Mouse (Mus musculus): ENCODE measurements around the gene Casp7. TPM values are rescaled to one million over a fixed set of nuclear protein-coding genes. Genes with fewer than 3 reads are reported as not detected.
A peak's percentile ranks its signal among the peaks of the same experiment; 100 is the strongest.
"Not testable (repeated sequence)": the region's sequence is repeated elsewhere in the genome, so short reads cannot be mapped to it uniquely, and the experiment has no call there.

The Casp7 gene
- total RNA-seq, 2 experiments from 2014 or later, result 30.9 to 31.0 TPM

DNA sequence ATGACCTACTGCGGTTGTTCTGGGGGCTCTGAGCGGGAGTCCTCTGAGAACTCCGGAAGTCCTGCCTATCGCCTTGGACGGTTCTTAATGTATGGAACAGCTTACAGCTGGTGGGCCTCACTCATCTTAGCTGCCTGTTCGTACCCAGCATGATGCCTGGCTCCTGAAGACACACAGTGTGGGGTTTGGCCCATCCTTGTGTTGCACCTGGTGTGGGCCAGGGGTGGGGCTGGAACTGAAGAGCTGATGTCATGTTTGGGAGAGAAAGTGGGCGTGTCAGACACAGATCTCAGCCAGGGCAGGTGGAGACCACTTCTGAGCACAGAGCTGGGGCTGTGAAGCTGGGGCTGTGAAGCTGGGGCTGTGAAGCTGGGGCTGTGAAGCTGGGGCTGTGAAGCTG, 16.6 kb upstream of the Casp7 start:
- ATAC-seq (replicated peaks; ENCODE audit: low FRiP score, low TSS enrichment, poor library complexity, severe bottlenecking), result no peak

DNA sequence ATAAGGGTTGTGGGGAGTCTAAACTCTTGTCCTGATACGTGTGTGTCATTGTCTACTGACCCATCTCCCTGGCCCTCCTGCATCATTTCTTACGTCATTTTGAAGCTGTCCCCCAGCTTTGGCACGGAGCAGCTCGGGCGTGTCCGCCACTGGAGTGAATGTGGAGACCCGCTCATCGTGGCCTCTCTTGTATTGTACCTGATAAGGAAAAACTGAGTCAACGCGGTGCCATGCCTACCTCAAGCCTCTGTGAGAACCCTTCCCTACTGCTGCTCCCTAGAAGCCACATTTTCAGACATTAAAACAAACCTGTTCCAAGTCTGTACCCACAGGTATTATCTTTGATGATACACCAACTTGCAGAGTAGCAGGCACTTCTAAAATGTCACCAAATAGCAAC, 15.5 kb upstream of the Casp7 start:
- ATAC-seq (replicated peaks; ENCODE audit: low FRiP score, low TSS enrichment, poor library complexity, severe bottlenecking), result 0 out of 2 replicates have a peak, but pooled peaks have one; percentile 59

DNA sequence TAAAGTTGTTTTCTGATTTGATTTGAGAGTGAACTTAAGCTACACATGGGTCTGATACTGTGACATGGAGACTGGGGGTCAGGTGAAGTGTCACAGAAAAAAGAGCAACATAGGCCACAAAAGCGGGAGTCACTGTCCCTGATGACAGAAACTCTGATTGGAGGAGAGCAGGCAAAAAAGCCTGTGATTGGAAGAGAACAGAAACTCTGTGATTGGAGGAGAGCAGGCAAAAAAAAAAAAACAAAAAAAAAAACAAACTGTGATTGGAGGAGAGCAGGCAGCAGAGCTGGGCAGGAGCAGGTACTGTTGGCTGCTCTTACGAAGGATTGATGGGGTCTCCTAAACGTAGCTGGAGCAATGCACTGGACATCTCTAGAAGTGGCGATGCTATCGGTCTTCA, 11.4 kb upstream of the Casp7 start:
- no peak for ATAC-seq (replicated peaks; ENCODE audit: low FRiP score, low TSS enrichment, poor library complexity, severe bottlenecking)

DNA sequence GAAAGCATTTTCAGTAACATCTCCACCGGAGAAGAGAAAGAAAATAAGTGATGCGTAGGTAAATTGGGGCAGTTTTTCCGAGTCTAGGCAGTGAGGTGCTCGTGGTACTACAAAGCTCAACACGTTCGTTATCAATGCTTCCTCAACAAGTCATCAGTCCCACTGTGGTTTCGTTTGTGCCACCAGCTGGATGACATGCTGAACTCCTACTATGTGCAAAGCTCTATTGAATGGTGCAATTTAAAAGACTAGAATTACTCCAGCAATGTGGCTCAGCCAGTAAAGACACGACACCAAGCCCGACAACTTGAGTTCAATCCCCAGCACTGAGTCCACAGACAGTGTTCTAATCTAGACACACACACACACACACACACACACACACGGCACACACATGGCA, 10.8 kb upstream of the Casp7 start:
- no peak for ATAC-seq (replicated peaks; ENCODE audit: low FRiP score, low TSS enrichment, poor library complexity, severe bottlenecking)

DNA sequence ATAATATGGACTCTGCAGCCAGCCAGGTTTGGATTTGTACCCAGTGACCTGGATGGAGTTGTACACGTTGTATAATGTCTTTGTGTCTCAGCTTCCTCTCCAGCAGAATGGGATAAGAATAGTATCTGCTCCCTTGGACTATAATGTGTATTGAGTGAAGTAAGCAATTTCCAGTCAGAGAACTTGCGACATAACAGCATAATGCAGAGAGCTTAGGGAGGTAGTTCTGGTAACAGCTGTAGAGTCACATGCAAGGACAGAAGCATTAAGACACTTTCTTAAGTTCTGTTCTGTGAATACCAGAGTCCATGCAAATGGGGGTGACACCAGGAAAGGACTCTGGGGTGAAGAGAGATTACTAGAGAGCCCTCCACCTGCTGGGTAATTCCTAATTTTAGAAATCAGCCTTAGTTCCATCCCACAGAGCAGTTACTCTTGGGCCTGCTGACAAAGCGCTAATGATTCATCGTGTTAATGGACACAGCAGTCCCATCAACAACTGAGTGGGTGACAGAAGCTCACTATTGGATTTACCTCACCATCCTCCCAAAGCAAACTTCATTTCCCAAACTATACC, 9.1 kb upstream of the Casp7 start:
- ATAC-seq (replicated peaks; ENCODE audit: low FRiP score, low TSS enrichment, poor library complexity, severe bottlenecking), result no peak

DNA sequence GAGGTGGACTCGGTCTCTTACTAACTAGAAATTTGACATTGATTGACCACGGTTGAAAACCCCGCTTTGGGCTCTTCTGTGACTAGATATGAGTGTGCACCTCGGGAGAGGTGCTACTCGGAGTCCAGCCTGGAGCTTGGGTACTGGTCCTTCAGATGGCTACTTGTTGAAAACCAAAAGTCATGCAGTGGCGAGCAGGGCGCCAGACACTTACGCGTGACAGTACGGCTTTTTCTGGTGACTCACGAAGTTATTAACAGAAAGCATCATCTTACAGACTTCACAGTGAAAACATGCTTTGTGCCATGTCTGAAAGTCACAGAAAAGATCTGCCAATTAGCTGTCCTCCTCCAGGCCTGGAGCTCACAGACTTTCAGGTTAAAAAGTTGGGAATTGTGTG, 7.8 kb upstream of the Casp7 start:
- ATAC-seq (replicated peaks; ENCODE audit: low FRiP score, low TSS enrichment, poor library complexity, severe bottlenecking), result no peak

DNA sequence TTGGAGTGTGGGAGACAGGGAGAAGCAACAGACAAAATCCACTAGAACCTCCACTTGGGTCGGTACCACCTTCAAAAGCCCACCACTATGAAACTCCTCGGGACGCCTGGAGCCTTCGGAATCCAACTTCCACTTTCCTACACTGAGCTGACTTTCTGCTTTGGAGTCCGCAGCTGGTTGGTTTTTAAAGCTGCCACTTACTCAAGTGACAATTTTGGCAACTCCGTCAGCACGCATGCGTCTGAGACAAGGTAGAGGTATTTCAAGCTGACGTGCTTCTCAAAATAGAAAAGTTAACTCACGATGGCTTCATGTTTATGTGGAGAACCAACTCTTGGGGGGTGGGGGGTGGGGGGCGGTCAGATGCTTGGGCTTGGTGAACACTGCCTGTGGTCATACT, 7.0 kb upstream of the Casp7 start, which contains the start of gene Nrap:
Gene Nrap, minus strand, starts transcription at position 159 of the 400 bp plus-strand sequence.
- no peak for ATAC-seq (replicated peaks; ENCODE audit: low FRiP score, low TSS enrichment, poor library complexity, severe bottlenecking)

DNA sequence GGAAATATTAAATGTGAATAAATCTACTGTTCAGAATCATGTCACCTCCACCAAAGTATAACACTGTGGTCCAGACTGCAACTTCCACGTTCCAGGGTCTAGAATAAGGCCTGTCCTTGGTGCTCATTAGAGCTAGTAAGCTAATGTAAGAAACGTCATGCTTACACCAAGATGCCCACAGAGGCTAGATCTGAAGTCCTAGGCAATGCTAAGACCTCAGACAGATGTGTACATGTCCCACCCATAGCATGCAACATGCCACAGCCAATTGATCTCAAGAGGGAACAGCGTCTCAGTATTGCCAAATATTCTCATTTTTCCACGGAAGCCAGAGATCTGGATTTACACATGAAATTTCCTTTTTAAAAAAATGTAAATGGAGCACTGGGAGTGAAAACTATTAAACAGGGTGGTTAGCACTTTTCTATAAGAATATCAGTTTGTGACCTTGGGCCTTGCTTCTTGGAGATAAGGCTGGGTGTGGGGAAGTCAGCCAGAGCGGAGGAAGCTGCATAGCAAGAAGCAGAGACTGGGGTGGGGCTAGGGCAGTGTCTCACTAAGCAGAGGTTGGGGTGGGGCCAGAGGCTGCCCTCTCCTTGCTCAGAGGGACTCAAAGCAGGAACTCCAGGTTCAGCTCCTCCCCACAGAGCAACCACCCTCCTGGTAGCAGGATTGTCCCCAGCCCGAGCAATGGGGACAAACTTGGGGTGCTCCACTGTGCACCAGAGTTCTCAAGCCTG, 5.5 kb upstream of the Casp7 start:
- ATAC-seq (replicated peaks; ENCODE audit: low FRiP score, low TSS enrichment, poor library complexity, severe bottlenecking), result peak; percentile 97

DNA sequence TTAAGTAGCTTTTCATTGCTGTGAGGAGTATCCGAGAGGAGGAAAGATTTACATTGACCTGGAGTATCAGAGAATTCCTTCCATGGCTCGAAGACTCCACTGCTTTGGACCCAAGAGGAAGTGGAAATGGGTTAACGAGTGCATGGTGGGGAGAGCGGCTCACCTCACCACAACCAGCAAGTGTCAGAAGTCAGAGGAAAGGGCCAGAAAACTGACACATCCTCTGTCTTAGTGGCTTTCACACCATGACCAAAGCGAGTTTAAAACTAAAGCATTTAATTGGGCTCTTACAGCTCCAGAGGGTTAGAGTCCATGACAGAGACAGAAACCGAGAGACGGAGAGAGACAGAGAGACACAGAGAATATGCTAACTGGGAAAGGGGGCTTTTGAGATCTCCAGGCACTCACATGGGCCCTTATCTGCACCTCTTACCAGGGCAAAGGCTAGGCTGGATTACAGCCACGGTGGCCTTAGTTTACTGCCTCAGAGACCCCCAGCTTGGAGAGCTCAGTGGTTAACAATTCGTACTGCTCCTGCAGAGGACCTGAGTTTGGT, 3.5 kb upstream of the Casp7 start:
- no peak for ATAC-seq (replicated peaks; ENCODE audit: low FRiP score, low TSS enrichment, poor library complexity, severe bottlenecking)

DNA sequence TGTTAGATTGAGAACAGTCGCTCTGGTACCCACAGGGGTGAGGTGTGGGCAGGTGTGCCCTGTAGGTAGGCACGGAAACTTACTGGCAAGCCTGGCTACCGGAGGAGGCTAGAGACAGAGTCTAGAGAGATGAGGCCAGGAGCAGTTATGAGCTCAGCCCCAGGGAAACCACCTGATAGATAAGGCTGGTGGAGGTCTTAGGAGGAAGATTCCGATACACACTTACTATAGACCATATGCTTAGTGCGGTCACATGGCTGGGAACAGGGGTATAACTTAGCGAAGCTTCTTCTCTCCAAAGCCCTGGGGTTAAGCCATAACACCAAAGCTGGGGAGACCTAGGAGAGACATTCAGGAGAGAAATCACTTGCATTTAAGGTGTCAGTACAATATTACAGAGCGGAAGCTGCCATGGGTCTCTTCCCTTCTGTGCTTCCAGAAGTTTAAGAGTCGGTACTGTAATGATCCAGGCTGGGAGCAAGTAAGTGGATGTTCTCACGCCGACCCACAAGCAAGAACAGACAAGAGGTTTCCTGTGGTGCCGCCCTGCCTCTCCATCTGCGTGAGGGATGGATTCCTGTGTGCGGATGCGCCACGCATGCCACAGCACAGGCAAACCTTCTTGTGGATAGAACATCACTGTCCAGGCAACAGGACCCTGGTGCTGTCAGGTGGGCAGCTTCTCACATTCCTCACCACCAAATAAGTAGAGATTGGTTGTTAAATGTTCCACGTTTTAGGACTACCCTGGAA, 1.6 kb upstream of the Casp7 start:
- no peak for ATAC-seq (replicated peaks; ENCODE audit: low FRiP score, low TSS enrichment, poor library complexity, severe bottlenecking)

DNA sequence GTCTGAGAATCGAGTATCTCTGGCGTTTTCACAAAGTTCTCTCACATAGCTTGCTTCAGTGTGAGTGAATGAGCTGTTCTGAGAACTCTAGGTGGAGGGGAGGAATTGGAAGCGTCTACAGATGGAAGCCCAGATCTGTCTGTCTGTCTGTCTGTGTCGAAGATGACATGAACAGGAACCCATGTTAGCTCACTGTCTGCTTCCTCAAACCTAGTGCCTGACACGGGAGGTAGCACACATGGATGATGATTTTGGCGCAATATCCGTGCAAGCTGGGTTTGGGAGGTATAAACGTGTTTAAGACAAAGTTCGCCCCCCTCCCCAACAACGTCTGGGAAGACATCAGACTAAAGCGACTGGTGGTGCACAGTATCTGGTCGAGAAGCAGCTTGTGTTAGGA, 702 bp upstream of the Casp7 start:
- no peak for ATAC-seq (replicated peaks; ENCODE audit: low FRiP score, low TSS enrichment, poor library complexity, severe bottlenecking)

DNA sequence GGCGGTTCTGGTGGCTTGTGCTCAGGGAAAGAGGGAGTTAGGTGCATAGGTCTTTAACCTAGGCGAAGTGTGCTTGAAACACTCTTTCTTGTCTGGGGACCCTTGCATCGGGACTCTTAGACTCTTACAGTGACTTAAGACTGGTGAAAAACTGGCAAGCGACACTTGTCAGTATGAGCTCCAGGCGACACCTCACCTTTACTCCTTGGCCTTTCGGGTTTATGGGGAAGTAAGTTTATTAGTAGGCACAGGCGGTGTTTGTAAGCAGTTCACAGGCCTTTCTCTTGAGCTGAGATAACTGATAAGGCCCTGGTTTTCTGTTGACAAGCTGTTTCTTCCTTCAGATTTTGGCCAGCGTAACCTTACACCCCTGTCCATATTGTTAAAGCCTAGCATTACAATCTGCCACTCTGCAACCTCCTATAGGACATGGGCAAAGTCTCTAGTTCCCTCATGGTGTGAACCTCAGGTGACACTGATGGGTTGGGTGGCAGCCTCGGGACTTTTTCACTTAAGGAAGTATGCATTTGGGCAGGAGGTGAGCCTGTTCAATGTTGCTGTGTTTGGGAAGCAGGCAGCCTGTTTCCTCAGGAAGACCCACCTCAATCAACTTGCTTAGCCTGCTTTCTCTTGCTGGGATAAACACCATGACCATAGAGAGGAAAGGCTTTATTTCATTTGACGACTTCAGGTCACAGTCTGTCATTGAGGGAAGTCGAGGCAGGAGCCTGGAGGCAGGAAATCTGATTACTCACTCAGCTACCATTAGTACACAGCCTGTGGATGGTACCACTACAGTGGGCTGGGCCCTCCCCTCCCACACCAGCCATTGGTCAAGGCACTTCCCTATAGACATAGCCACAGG, 966 bp downstream of the Casp7 start:
- ATAC-seq (replicated peaks; ENCODE audit: low FRiP score, low TSS enrichment, poor library complexity, severe bottlenecking), result peak; percentile 14; the same call in 1 of the 2 replicates

DNA sequence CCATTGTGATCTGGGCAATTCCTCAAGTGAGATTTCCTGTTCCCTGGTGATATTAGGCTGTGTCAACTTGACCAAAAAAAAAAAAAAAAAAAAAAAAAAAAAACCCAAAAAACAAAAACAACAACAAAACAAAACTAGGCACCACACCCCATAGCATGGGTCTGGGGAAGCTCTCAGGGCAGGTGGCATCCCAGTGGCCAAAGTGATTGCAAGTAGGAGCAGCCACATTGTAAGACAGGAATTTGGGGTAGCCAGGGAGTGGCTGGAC, 1.5 kb downstream of the Casp7 start:
- ATAC-seq (replicated peaks; ENCODE audit: low FRiP score, low TSS enrichment, poor library complexity, severe bottlenecking), result no peak

DNA sequence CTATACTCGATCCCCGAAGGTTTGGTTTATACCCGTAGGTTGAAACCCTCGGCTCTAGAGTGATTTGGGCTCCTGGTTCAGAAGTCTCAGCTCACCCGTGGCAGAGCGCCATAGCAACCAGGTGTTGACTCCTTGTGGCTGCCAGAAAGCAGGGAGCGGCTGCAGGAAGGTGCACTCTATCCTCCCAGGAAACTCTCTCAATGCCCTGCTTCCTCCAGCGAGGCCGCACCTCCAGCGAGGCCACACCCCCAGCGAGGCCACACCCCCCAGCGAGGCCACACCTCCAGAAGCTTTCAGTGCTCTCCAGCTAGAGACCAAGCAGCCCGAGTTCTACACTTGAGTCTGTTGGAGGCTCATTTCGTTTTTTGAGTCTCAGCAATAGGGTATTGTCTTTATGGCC, 3.3 kb downstream of the Casp7 start:
- peak; percentile 85 for ATAC-seq (replicated peaks; ENCODE audit: low FRiP score, low TSS enrichment, poor library complexity, severe bottlenecking)

DNA sequence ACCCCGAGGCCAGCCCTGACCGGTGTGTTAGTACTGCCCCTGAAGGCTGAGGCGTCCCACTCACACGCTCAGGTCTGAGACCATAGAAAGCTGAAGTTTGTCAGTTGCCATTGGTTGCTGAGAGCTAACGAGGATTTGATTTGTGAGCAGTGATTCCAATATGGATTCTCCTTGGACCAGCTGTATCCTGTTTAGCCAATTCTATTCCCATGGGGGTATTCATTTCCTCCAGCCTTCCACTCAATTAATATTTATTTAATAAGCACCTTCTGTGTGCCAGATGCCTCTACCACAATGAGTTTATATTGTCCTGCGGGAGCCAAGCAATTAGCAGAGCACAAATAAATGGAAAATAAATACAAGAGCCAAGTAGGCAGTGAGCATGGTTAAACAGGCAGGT, 4.9 kb downstream of the Casp7 start:
- ATAC-seq (replicated peaks; ENCODE audit: low FRiP score, low TSS enrichment, poor library complexity, severe bottlenecking), result no peak

DNA sequence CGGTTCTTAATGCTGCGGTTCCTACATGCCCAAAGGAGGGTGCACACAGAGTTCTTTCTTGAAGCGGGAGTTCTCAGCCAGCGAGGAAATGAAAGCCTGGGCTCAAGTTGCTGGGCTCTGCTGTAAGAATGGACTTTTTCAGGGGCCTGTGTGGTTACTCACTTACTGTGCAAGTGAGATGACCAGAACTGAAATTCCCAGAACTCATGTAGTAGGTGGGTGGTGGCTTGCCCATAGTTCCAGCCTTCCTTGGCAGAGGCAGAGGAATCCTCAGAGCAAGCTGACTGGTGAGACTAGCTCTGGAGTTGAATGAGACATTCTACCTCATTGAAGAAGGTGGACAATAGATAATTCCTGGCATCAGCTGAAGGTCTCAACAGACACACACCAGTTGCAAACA, 8.9 kb downstream of the Casp7 start:
- ATAC-seq (replicated peaks; ENCODE audit: low FRiP score, low TSS enrichment, poor library complexity, severe bottlenecking), result no peak

DNA sequence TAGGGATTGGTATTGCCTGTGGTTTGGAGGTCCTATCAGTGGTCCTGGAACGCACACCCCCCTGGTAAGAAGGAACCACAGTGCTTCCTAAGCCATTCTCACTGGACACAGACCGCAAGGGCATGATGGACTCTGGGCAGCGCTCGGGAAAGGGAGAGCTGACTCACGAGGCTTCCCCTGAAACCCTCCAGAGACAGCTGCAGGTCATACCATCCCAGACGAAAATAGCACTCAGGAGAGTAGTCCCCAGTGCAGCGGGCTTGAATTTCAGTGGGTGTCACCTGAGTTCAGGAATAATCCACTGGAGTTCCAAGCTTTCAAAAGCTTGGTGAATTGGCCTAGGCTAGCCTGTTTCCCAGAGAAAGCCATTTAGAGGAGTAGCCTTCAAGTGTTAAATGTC, 9.7 kb downstream of the Casp7 start:
- ATAC-seq (replicated peaks; ENCODE audit: low FRiP score, low TSS enrichment, poor library complexity, severe bottlenecking), result no peak

DNA sequence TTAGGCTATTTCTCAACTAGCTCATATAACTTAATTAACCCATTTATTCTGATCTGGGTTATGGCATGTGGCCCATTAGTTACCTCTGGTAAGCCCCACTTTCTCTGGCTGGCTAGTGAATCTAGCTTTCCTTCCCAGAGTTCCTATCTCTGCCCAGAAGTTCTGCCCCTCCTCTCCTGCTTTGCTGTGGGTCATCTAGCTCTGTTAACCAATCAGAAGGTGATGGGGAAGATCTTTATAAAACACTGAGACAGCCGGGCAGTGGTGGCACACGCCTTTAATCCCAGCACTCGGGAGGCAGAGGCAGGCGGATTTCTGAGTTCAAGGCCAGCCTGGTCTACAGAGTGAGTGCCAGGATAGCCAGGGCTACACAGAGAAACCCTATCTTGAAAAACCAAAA, 13.0 kb downstream of the Casp7 start:
- ATAC-seq (replicated peaks; ENCODE audit: low FRiP score, low TSS enrichment, poor library complexity, severe bottlenecking), result not testable (repeated sequence)

DNA sequence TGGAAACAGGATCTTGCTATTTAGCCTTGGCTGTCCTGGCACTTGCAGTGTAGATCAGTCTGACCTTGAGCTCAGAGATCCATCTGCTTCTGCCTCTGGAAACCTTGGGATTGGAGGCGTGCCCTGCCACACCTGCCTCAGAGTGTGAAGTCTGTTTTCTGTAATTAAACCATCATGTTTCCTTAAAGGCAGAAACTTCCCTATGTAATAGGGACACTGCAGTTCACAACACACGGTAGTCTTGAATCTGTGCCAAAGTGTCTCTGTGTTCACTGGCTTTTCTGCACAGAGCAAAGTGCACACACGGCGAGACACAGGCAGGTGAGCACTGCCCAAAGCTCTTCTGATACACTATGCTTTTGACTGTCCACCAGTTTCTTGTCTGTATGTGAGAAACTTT, 21.5 kb downstream of the Casp7 start:
- ATAC-seq (replicated peaks; ENCODE audit: low FRiP score, low TSS enrichment, poor library complexity, severe bottlenecking), result no peak

DNA sequence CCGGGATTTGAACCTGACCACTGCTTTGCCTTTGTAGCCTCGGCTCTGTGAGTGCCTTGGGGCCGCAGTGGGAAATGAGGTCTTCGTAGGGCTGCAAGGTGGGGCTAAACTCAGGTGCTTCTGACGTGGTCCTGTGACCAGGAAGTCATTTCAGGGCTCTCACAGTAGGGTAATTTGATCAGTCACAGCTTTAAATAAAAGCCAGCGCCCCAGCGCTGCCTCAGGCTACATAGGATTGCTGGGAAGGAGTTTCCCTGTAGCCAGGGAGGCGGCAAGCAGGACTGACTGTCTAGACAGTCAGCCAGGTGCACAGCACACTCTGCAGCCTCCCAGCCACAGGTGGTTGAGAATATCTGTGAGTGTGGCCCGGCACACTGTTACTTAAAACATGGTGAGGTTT, 22.5 kb downstream of the Casp7 start:
- no peak for ATAC-seq (replicated peaks; ENCODE audit: low FRiP score, low TSS enrichment, poor library complexity, severe bottlenecking)
